Mouse (Mus musculus) heart, postnatal 0 days (tissue): Measurements from ENCODE around the gene Ssh2.

ENCODE experiments used
- CTCF ChIP-seq: IDR thresholded peaks from 2 replicates; pipeline ENCODE4 v1.5.1; 2016; ENCODE audit warnings: antibody characterized with exemption, control low read depth, low read depth
- EP300 ChIP-seq: IDR thresholded peaks from 2 replicates; pipeline ENCODE4 v1.6.1; 2016; ENCODE audit warnings: antibody characterized with exemption, low read depth

GRCm38 (mm10) chr11:77501971-77502370 lies 285.9 kb downstream of the Ssh2 start:
- TF ChIP-seq CTCF = no peak
- TF ChIP-seq EP300 = no peak
